Mouse (Mus musculus) WW6 (cell line): ENCODE results near the gene Mettl25.

Experiments
- DNase-seq: peaks from one replicate; pipeline ENCODE4 v3.0.0-alpha.2; 2013; ENCODE audit warnings: low read depth, low spot score

Gene Mettl25

DNA sequence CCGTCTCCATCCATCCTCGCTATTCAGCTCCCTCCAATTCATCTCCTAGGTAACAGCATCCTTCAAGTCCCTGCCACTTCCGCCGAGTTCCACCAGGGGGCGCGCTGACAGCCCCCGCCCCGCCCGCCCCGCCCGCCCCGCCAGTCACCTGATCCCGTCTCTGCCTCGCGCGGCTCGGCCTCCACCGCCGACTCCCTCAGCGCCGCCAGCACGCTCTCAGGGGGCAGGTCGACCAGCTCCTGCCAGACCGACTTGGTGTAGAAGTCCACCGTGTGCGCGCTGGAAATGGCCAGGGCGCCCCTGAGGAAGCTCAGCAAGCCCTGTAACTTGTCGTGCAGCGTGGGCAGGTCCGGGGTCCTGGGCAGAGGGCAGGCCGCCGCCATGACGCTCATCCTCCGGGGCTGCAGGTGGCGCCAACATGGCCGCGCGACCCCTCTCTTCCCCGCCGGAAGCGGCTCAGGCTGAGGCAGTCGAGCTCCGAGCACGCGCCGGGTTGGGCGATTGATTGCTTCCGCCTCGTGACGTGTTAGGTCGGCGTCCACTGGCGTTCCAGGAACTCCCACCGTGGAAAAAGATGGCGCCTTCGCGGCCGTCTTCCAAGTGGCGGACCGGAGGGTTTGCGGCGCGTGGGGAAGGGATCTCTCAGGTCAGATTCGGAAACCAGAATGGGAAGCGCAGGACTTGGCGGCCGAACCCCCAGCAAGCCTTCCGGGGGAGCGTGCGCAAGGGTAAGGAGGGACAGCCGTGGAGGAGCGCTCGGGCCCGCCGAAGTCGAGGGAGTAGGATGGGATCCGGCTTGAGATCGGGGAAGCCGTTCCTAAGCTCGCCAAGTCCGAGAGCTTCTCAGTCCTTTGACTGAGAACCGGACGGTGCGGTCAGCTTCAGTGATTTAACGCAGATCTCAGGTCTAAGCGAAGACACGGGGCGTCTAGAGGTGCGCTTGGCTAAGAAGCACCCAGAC, at the start of gene Mettl25, which contains the start of gene Ccdc59:
Gene Mettl25, minus strand, starts transcription at position 453 of the 961 bp plus-strand sequence.
Gene Ccdc59, plus strand, starts transcription at position 140 of the 961 bp plus-strand sequence.
- DNase-seq: peak; percentile 84

DNA sequence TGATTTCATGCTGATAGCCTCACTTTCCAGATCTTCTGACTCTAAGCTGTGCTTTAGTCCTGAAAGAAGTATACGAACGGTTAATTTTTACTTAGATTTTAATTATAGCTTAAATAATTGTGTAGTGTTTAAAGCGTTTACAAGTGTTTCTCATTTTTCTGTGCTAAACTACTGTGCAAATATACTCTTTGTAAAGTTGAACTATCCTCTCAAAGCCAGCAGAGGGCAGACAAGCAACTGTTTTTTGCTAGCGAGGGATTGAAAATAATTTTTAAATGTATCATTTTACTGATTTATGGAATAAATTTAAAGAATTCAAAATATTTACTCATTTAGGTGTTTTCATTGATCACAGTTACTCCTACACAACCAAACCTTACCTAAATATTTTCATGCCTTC, 26.1 kb upstream of the Mettl25 start:
- no peak for DNase-seq

DNA sequence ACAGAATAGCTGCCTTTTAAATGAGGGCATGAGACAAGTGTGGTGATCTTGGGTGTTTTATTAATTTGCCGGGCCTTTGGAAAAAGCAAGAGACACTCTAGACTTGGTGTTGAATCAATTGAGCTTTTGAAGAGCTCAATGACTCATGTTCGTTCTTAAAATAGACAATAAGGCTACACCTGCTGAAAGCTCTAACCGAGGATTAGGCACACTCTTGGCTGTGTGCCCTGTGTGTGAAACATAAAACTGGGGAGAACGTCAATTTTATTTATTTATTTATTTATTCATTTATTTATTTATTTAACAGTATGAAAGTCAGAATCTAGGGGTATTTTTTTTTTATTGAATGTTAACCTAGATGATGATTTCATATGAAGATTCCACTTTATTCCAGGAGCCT, 10.0 kb upstream of the Mettl25 start:
- DNase-seq: no peak

DNA sequence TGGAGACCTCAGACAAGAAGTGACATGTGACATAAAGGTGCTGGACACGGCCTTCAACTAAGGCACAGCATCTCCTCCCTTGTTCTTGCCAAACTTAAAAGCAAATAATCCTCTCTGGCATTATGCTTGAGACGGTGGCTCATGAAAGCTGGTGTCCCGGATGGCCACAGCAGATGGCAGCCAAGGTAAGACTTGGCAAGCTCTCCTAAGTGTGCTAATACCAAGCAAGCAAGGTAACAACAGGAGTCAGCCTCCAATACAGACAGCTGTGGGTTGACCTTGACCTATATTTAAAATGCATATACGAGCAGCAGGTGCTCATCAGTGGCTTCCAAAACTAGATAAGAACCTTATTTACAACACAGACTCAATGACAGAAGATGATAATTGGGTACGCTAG, 9.1 kb upstream of the Mettl25 start:
- no peak for DNase-seq

DNA sequence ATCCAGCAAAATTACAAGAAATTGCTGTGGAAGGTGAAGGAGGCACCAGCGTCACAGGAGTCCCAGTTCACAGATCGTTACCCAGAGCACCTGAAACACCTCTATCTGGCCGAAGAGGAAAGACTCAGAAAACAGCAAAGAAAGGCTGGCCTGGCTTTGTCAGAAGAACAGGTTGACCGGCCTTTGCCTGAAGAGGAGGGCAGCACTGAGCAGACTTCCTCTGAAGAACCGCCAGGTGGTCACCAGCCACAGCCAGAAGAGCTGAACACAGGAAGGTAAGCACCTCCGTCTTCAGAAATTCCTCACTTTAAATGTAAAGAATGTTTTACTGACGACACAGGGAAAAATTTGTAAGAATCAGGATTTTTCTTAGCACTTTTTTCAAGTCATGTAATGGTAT, 1.4 kb upstream of the Mettl25 start:
- DNase-seq: no peak

DNA sequence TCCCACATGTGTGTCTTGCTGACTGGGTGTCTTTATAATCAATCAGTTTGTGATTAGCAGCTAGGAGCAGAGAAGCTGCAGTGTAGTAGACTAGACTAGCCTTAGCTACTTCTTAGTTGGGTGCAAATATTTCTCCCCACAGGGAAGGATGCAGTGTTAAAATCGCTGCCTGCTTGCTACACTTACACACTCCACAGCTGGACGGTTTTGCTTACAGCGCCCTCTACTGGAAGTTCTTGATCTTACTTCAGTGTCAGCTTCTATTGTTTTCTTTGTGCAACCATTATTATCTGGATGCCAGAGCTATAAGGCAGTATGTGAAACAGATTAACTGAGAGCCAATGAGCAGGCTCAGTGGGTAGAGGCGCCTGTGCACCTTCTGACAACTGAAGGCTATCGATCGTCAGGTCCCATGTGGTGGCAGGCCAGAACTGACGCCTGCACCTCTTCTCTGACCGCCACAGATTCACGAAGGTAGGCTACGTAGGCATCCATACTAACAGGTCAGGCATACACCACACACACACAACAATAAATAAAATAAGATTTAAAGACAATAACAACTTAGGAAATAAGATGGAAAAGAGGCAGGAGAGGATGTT, 6.5 kb downstream of the Mettl25 start:
- no peak for DNase-seq

DNA sequence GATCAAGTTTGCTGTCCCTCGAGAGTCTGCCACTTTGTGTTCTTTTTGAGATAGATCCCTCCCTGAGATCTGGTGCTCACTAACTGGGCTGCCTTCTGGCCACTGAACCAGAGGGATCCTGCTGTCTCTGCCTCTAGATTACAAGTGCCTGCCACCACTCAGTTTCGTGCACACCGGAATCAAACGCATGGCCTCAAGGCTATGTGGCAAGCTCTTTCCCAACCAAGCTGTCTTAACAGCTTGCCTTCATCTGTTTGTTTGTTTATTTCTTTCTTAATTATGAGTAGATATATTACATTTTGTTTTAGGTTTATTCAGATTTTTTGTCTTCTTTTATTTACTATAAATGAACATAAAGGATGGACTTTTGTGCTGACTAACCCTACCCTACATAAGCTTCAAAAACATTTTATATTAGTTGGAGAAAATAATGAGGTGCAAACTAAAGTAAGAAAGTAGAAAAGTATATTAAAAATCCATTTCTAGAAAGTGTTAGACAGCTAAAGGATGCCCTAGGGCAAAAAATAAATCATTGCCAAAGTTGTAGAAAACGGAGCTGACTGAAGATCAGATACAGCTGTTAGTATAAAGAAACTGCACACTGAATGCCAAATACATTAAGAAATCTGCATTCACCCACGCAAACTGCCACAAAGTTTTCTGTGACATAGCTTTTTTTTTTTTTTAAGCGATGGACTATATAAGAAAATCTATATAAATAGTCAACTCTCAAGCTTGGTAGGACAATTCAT, 34.7 kb downstream of the Mettl25 start:
- DNase-seq: no peak

DNA sequence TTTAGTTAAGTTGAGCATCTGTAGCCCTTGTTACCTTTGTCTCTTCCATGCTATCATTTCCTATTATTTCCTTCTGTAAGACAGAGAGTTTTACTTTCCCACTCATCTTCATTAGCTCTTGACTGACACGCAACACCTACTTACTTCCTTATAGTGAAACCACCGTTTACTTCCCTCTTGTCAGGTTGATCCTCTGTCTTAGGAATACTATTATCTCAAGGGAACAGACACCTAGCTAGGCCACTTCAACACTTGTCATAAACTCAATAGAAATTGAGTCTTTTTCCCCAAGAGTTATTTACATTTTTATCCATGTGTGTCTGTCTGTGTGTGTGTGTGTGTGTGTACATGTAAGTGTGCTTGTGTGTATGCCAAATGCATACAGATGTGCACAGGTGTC, 37.7 kb downstream of the Mettl25 start:
- DNase-seq: no peak

DNA sequence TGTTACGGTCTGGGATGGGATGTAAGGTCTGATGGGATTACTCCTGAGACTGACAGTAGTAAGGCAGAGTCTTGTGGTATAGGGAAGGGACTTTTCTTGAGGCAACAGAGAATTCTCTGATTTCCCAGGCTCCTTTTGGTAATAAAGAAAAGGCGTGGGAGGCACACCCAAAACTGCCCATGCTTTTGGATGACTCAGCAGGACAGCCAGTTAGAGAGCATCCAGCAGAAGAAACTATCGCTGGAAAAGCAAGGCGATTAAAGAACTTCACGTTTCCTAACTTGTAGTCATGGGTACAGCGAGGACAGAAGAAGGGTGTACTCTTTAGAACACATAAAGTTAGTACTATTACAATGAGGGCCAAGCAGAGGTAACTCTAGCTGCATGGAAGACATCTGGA, 39.0 kb downstream of the Mettl25 start:
- DNase-seq: no peak

DNA sequence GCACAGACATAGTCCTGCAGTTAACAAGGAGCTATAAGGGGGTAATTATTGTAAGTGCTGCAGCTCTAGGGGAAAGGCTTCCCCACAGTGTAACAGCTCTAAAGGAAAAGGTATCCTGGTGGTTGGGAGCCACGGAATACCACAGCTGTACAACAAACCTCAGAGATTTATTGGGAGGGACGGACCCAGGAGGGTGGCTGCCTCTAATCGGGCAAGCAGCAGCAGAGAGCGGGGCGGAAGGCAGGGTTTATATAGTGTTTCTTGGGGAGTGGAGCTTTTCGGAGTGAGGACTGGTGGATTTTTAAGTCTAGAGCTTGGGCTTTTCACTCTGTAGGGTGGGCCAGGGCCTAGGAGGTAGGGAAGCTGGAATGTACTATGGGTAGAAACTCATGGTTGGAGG, 40.0 kb downstream of the Mettl25 start:
- no peak for DNase-seq

DNA sequence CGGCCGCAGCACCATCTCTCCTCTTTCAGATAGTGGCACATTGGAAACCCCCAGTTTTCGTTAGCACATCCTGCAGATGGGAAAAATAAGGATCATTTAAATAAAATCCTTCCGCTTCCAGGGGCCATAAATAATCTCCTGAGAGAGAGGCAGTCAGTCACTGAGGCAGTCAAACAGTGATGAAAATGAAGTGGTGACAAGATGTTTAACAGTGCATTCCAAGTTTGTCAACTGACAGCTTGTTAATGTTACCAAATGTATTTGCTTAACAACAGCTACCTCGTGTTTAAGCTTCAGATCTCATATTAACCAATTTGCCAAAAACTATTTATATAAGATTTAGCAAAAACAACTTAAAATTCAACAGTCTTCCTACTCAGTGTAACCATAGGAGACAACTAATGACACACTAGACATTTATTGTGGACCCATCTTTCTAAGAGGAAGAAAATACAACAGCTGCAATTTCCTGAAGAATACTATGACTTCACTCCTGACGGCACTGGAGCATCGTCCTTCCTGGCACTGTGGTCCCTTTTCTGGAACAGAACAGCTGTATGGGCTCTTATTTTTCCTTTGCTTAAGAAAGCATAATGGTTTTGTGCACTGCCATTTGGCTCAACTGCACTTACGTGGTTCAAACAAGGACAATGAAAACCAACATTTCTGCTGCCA, 43.8 kb downstream of the Mettl25 start:
- DNase-seq: no peak

DNA sequence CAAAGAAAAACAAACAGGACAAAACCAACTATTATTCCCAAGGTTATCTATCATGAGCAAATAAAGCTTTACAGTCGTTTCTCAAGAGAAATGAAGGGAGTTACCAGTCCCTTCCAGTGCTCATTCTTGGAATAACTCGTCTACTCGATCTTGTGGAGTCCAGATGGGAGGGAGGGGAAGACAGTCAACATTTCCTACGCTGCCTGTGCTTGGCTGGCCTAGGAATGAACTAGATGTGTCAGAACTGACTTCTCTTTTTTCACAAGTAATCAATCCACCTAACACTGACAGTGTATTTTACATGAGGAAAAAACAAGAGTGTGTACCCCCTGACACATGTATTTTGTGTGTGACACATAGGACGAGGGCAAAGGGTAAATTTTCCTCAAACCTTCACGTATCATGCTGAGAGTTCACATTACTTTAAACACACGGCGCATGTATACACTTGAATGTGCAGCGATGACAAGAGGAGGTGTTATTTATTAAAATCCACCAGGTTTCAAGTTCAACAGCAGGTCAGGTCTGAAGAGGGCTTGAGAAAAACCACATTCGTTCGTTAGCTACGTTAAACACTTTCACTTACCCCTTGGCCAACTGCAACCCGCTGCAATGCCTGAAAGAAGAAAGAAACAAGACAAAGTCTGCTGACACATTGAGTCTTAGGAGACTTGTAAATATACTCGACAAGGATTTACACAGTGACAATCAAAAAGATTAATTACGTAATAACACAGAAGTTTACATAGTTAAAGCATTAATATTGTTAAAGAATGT, 47.2 kb downstream of the Mettl25 start:
- DNase-seq: no peak

DNA sequence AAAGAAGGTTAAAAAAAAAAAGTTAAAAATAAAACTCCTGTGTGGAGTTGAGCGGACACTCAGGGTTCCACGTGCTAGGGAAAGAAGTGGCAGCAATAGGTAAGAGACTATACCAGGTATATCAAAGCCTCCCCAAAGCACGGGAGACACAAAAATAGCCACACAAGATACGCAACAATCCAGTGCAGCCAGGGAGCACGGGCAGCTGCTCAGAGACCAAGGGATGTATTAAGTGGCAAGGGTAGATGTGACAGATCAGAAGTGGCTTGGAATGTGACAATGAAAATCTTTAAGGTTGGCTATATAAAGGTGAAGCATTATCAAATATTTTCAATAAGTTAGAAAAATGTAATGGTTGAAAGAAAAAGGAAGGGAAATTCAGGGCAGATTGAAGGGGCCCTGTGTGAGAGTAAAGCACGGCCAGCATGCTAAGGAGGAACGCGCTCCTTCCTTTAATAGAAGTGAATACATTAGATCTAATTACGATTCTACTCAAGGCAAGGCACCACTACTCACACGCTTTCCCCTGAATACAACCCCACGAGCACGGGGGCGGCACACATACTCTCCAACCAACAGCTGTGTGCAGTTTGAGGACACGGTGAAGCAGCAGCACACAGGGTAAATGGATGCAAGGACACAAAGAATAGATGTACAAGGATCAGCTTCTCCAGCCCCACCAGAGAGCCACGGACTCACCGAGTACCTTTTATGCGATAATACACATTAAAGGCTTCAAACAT, 52.3 kb downstream of the Mettl25 start:
- DNase-seq: no peak

DNA sequence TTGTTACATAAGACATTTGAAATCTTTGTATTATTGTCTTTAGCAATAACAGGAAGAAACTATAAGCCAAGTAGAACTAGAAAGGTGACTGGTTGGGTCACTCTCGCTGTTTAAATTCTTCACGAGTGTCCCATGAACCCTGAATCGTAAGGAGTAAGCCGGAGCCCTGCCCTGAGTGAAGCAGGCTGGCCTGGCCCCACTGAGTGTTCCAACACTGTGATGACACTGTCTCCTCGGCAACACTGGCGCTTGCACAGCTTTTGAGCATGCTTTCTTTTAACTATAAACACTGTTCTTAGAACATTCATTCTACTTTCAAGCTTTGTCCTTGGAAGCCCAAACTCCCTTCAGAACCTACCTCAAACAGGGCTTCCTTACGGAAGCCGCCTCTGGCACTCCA, 57.4 kb downstream of the Mettl25 start:
- no peak for DNase-seq

DNA sequence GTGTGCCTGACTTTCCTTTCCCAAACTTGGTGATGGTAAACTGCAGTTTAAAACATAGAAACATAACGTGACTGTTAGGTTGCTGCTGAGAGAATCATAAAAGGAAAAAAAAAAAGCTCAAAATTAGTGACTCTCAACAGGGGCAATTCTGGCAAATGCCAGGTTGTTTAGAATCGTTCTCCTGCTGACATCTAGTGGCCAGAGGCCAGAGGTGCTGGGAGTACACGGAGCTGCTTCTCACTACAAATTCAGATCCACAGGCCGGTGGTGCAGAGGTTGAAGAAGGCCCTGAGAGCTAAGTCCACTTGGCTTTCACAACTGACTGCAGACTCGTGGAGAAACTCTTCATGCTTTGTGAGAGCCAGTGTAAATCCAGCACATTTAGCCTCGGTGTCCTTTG, 66.8 kb downstream of the Mettl25 start:
- DNase-seq: peak; percentile 11

DNA sequence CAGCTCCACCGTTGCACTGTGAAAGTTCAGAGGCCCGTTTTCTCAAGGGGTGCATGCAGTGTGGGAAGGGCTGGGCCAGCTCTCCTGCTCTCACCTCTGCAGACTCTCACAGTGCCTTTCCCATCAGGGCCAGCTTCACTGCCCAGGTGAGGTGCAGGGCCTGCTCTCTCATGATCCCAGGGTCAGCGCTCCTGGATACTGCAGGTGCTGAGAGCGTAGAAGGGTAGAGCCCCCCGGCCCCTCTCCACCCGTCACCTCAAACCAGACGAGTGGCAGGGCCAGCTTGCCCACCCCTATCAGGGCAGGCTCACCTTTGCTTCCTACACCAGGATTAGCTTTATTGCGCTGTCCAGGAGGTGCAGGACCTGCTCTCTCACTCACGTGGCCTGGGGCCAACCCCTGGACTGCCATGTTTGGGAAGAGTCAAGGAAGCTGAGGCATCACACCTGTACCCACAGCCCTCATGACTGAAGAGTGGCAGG, 68.3 kb downstream of the Mettl25 start:
- DNase-seq: no peak

DNA sequence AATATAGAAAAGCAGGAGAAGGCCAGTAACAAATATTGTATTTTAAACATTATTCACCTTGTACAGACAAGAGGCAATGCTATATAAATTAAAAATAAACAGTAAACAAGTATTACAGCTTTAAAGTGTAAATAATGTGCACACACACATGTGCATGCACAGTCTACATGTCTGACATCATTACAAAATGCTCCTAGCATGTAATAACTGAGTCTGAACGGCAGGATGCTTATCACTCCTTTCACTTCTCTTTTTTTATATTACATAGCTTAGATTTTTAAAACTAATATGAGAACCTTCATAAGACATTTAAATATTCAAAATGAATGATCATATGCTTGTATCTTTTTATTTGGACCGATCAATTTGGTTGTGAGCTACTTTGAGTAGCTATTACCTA, 77.2 kb downstream of the Mettl25 start:
- no peak for DNase-seq

DNA sequence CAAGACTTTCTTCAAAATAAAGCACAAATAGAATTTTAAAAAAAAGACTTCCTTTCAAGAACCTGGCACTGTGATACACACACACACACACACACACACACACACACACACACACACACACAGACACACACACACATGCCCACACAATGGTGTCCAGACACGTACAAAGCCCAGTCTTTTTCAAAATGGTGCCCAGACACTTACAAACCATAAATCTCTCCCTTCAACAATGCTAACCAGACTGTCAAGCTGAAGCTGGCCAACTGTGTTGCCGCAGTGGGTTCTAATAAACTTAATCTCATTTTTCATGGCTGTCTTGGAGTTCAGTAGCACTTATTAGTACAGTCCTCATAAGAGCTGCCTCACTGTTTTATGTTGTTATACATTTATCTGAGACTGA, 80.7 kb downstream of the Mettl25 start:
- no peak for DNase-seq

DNA sequence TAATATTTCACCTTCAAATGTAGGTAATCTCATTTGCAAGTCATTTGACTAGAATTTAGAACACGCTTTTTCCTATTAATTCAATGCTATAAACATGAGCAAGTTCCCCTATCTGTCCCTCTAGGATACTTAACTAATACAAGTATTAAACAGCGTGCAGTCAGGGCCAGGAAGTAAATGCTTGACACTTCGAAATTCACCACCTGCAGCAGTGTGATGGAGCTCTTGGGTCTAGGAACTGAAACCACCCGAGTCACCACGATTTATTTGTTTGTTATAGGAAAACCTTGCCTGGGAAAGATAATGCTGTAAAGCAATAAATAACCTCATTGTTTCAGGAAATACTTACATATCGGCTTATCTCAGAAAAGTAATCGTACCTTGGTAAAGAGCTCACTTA, 81.1 kb downstream of the Mettl25 start:
- no peak for DNase-seq
